Mouse (Mus musculus) liver, embryonic 14.5 days (tissue): ENCODE results near the gene Aox3. TPM values are rescaled to one million over a fixed set of nuclear protein-coding genes. Genes with fewer than 3 reads are reported as not detected.

Experiments
- ATAC-seq: fragments of 200-750 bp; cut with Nextera tagmentation; 2 replicates; pipeline ENCODE4 v1.8.0; 2017; ENCODE audit warnings: moderate number of reproducible peaks, mild to moderate bottlenecking, moderate library complexity; ENCODE audit not compliant: insufficient read depth
- DNase-seq, 3 experiments: peaks; one replicate each; pipeline ENCODE4 v3.0.0-alpha.2; 2012 to 2013; ENCODE audit warnings: low read depth in 3 of 3, low spot score in 3 of 3
- H3K27ac ChIP-seq: fragments of 300-500 bp; sonication (generic); 2 replicates; pipeline ENCODE4 v1.5.1; 2014; ENCODE audit warnings: moderate library complexity, mild to moderate bottlenecking, control low read depth, inconsistent platforms
- H3K27me3 ChIP-seq: fragments of 300-500 bp; sonication (generic); 2 replicates; pipeline ENCODE4 v1.6.1; 2014; ENCODE audit warnings: mild to moderate bottlenecking, low read length, moderate library complexity; ENCODE audit not compliant: control insufficient read depth, insufficient read depth
- H3K36me3 ChIP-seq: fragments of 300-500 bp; sonication (generic); replicated peaks from 2 replicates; pipeline ENCODE4 v1.6.1; 2014; ENCODE audit warnings: low read depth; ENCODE audit not compliant: control insufficient read depth, insufficient read depth
- H3K4me1 ChIP-seq, 2 experiments: fragments of 200-500 bp in 1 of 2; fragments of 300-500 bp in 1 of 2; sonication (generic) in 1 of 2; replicated peaks; 2 replicates each; pipeline ENCODE4 v1.6.1; 2012 to 2014; ENCODE audit warnings: antibody characterized with exemption in 1 of 2, inconsistent platforms in 1 of 2, low read length in 1 of 2; ENCODE audit not compliant: control insufficient read depth in 2 of 2, insufficient read depth in 2 of 2
- H3K4me2 ChIP-seq: fragments of 300-500 bp; sonication (generic); 2 replicates; pipeline ENCODE4 v1.6.1; 2014; ENCODE audit warnings: low read depth, mild to moderate bottlenecking, control low read depth, moderate library complexity
- H3K4me3 ChIP-seq, 2 experiments: fragments of 200-500 bp in 1 of 2; fragments of 300-500 bp in 1 of 2; sonication (generic) in 1 of 2; 2 replicates each; pipeline ENCODE4 v1.5.1; 2012 to 2014; ENCODE audit warnings: low read depth in 2 of 2, low read length in 2 of 2, mild to moderate bottlenecking in 2 of 2, control low read depth in 1 of 2, inconsistent platforms in 1 of 2, moderate library complexity in 1 of 2; ENCODE audit not compliant: insufficient read depth in 1 of 2
- H3K9ac ChIP-seq: fragments of 300-500 bp; sonication (generic); replicated peaks from 2 replicates; pipeline ENCODE4 v1.6.1; 2014; ENCODE audit warnings: mild to moderate bottlenecking, control low read depth, moderate library complexity
- H3K9me3 ChIP-seq: fragments of 300-500 bp; sonication (generic); 2 replicates; pipeline ENCODE4 v1.6.1; 2016; ENCODE audit warnings: low read length, mixed read lengths; ENCODE audit not compliant: control insufficient read depth
- CTCF ChIP-seq: IDR thresholded peaks from 2 replicates; pipeline ENCODE4 v1.5.1; 2016; ENCODE audit warnings: antibody characterized with exemption, low read depth, control low read depth
- EP300 ChIP-seq: IDR thresholded peaks from 2 replicates; pipeline ENCODE4 v1.6.1; 2016; ENCODE audit warnings: antibody characterized with exemption, low read depth
- WGBS: fragments of 180-500 bp; shearing (Covaris S2); extraction: QIAGEN DNeasy Blood & Tissue Kit; methylation state at CpG from one replicate; pipeline ENCODE4 v1.1.7; 2014; ENCODE audit not compliant: insufficient replicate concordance; 5-methylcytosine and 5-hydroxymethylcytosine counted together
- polyA plus RNA-seq, 2 experiments: library from polyadenylated mRNA; depleted of rRNA in 1 of 2; stranded (reverse) in 1 of 2; unstranded in 1 of 2; fragments of >200 nt; fragmentation: Nextera tagmentation in 1 of 2; extraction: Ambion mirVana in 1 of 2; gene quantifications; 2 replicates each; pipeline versions ENCODE4 v1.2.1 to v1.2.3; 2012 to 2014

Gene Aox3
- polyA plus RNA-seq, 2 experiments = 0.09 to 0.20 TPM

GRCm38 (mm10) chr1:58110241-58110640 is 2.7 kb upstream of the Aox3 start:
- Histone ChIP-seq H3K4me3 (no peak overlapping the region), H3K9ac (no peak overlapping the region), H3K36me3 (no peaks in the 10 kb centered on the region), H3K4me2 (no peak overlapping the region), H3K27me3 (no peaks in the 10 kb centered on the region), H3K9me3 (no peaks in the 10 kb centered on the region), H3K27ac (no peak overlapping the region), H3K4me1 (no peaks in the 10 kb centered on the region)
- DNase-seq = no peak
- WGBS = 77% methylated on average over 5 of the region's 5 CpGs
- TF ChIP-seq EP300 (no peak), CTCF (no peak)
- ATAC-seq = no peak

GRCm38 (mm10) chr1:58111315-58111714 is 1.6 kb upstream of the Aox3 start:
- Histone ChIP-seq H3K9ac (no peak overlapping the region), H3K4me1 (no peaks in the 10 kb centered on the region), H3K4me3 (no peak overlapping the region), H3K9me3 (no peaks in the 10 kb centered on the region), H3K27me3 (no peaks in the 10 kb centered on the region), H3K27ac (no peak overlapping the region), H3K4me2 (no peak overlapping the region), H3K36me3 (no peaks in the 10 kb centered on the region)
- ATAC-seq = no peak
- WGBS = 62% methylated on average over 4 of the region's 4 CpGs
- DNase-seq = no peak
- no peak for TF ChIP-seq EP300
- no peak for TF ChIP-seq CTCF

- TF ChIP-seq CTCF (no peak), EP300 (no peak)
- no peaks in the 10 kb centered on the region for H3K36me3 ChIP-seq
- no peaks in the 10 kb centered on the region for H3K4me1 ChIP-seq
- H3K4me2 ChIP-seq = no peak overlapping the region
- no peak overlapping the region for H3K27ac ChIP-seq
- ATAC-seq = no peak
- no peak overlapping the region for H3K9ac ChIP-seq
- H3K4me3 ChIP-seq = no peak overlapping the region
- H3K27me3 ChIP-seq = no peaks in the 10 kb centered on the region
- no peaks in the 10 kb centered on the region for H3K9me3 ChIP-seq
- DNase-seq = no peak
Measured at GRCm38 (mm10) chr1:58113441-58113840, 511 bp downstream of the Aox3 start.

GRCm38 (mm10) chr1:58114021-58114560 is 1.2 kb downstream of the Aox3 start:
- TF ChIP-seq CTCF = no peak
- TF ChIP-seq EP300 = no peak
- H3K9me3 ChIP-seq = no peaks in the 10 kb centered on the region
- H3K27me3 ChIP-seq = no peaks in the 10 kb centered on the region
- H3K4me1 ChIP-seq = no peaks in the 10 kb centered on the region
- H3K9ac ChIP-seq = no peak overlapping the region
- no peak overlapping the region for H3K27ac ChIP-seq
- H3K36me3 ChIP-seq = no peaks in the 10 kb centered on the region
- ATAC-seq = no peak
- H3K4me3 ChIP-seq = no peak overlapping the region
- WGBS = 53% methylated on average over 6 of the region's 6 CpGs
- no peak overlapping the region for H3K4me2 ChIP-seq
- no peak for DNase-seq

GRCm38 (mm10) chr1:58114666-58115375 is 1.9 kb downstream of the Aox3 start:
- ATAC-seq (no peak), DNase-seq (no peak)
- H3K36me3 ChIP-seq = no peaks in the 10 kb centered on the region
- H3K27ac ChIP-seq = no peak overlapping the region
- H3K4me3 ChIP-seq = no peak overlapping the region
- no peaks in the 10 kb centered on the region for H3K4me1 ChIP-seq
- no peak overlapping the region for H3K4me2 ChIP-seq
- no peaks in the 10 kb centered on the region for H3K27me3 ChIP-seq
- 48% methylated on average over 12 of the region's 12 CpGs for WGBS
- no peaks in the 10 kb centered on the region for H3K9me3 ChIP-seq
- no peak for TF ChIP-seq CTCF
- TF ChIP-seq EP300 = no peak
- H3K9ac ChIP-seq = no peak overlapping the region
